Mouse (Mus musculus) forebrain, embryonic 14.5 days (tissue): ENCODE results near the gene Sh2d6. TPM values are rescaled to one million over a fixed set of nuclear protein-coding genes. Genes with fewer than 3 reads are reported as not detected.
"Not testable (repeated sequence)": the region's sequence is repeated elsewhere in the genome, so short reads cannot be mapped to it uniquely, and the experiment has no call there.

Experiments
- ATAC-seq: fragments of 200-750 bp; cut with Nextera tagmentation; 2 replicates; pipeline ENCODE4 v1.8.0; 2017; ENCODE audit warnings: mild to moderate bottlenecking, moderate library complexity
- DNase-seq: peaks from one replicate; pipeline ENCODE4 v3.0.0-alpha.2; 2015; ENCODE audit warnings: low spot score
- H3K27ac ChIP-seq: fragments of 300-500 bp; sonication (generic); 2 replicates; pipeline ENCODE4 v1.5.1; 2014; ENCODE audit warnings: low read depth, mild to moderate bottlenecking, control low read depth, low read length, moderate library complexity
- H3K27me3 ChIP-seq: fragments of 300-500 bp; sonication (generic); replicated peaks from 2 replicates; pipeline ENCODE4 v1.6.1; 2014; ENCODE audit warnings: low read length, control low read depth, mixed read lengths; ENCODE audit not compliant: control insufficient read depth, insufficient read depth
- H3K36me3 ChIP-seq: fragments of 300-500 bp; sonication (generic); 2 replicates; pipeline ENCODE4 v1.6.1; 2014; ENCODE audit warnings: low read length, control low read depth; ENCODE audit not compliant: control insufficient read depth, insufficient read depth
- H3K4me1 ChIP-seq: fragments of 300-500 bp; sonication (generic); 2 replicates; pipeline ENCODE4 v1.6.1; 2014; ENCODE audit warnings: antibody characterized with exemption, low read length, control low read depth; ENCODE audit not compliant: control insufficient read depth, insufficient read depth
- H3K4me2 ChIP-seq: fragments of 300-500 bp; sonication (generic); 2 replicates; pipeline ENCODE4 v1.6.1; 2014; ENCODE audit warnings: mild to moderate bottlenecking, control low read depth, low read length
- H3K4me3 ChIP-seq: fragments of 300-500 bp; sonication (generic); 2 replicates; pipeline ENCODE4 v1.5.1; 2014; ENCODE audit warnings: low read depth, low read length, control low read depth
- H3K9ac ChIP-seq: fragments of 300-500 bp; sonication (generic); 2 replicates; pipeline ENCODE4 v1.6.1; 2014; ENCODE audit warnings: mild to moderate bottlenecking, low read length, control low read depth, moderate library complexity
- H3K9me3 ChIP-seq: fragments of 300-500 bp; sonication (generic); replicated peaks from 2 replicates; pipeline ENCODE4 v1.6.1; 2016; ENCODE audit warnings: low read length, control low read depth, mixed read lengths; ENCODE audit not compliant: control insufficient read depth
- WGBS: fragments of 180-500 bp; shearing (Covaris S2); extraction: QIAGEN DNeasy Blood & Tissue Kit; methylation state at CpG from one replicate; pipeline ENCODE4 v1.1.7; 2014; 5-methylcytosine and 5-hydroxymethylcytosine counted together
- polyA plus RNA-seq: library from polyadenylated mRNA; unstranded; fragments of >200 nt; fragmentation: Nextera tagmentation; extraction: Ambion mirVana; gene quantifications from 2 replicates; pipeline ENCODE4 v1.2.1, GENCODE M21; 2014

Gene Sh2d6
- polyA plus RNA-seq, 1 experiment from 2014 or later = 0.60 TPM

DNA sequence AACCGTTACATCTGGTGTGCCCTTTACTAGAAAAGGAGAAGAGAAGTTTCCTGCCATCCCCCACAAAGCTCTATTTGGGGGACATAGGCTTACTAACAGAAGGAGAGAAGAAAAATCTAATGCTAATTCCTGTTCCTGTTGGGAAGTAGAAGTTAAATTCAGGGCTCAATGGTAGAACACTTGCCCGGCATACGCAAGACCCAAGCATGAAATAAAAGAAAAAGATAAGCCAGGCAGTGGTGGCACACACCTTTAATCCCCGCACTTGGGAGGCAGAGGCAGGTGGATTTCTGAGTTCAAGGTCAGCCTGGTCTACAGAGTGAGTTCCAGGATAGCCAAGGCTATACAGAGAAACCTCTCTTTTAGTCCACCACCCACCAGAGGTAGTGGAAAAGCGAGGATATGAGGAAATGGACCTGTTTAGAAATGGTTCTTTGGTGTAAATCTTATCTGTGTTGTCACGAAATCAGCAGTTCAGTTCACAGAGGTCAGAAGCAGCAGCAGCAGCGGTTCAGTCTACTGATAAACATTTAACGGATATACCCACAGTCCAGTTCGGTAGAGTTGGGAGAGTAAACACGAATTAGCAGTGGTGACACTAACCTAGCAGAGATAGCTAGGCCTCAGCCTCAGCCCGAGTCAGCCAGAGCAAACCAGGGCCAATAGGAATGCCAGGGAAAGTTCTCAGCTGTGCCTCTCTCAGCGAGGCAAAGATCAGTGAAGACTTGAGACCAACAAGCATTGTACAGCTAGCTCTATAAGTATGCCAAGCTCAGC is 41.7 kb downstream of the Sh2d6 start:
- Histone ChIP-seq H3K4me1 (no peaks in the 10 kb centered on the region), H3K4me3 (no peak overlapping the region), H3K27ac (no peak overlapping the region), H3K36me3 (no peaks in the 10 kb centered on the region), H3K9me3 (no peaks in the 10 kb centered on the region), H3K9ac (no peak overlapping the region), H3K4me2 (no peak overlapping the region), H3K27me3 (no peaks in the 10 kb centered on the region)
- ATAC-seq = no peak
- no peak for DNase-seq
- 88% methylated on average over 12 of the region's 12 CpGs for WGBS

DNA sequence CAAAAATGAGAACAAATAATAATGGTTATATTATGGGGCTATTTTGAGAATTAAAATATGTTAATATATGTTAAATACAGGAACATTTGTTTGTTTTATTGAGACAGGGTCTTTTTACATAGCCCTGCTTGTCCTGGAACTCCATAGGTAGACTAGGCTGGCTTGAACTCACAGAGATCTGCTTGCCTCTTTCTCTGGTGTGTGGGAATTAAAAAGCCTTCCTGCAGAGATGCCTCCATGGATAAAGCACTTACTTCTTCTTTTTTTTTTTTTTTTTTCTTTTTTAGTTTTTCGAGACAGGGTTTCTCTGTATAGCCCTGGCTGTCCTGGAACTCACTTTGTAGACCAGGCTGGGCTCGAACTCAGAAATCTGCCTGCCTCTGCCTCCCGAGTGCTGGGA is 42.8 kb downstream of the Sh2d6 start:
- H3K4me3 ChIP-seq, H3K9me3 ChIP-seq, H3K27me3 ChIP-seq, H3K4me2 ChIP-seq, ATAC-seq, H3K36me3 ChIP-seq, H3K27ac ChIP-seq, DNase-seq, H3K4me1 ChIP-seq, H3K9ac ChIP-seq: not testable (repeated sequence)
- 90% methylated on average over 2 of the region's 3 CpGs for WGBS

DNA sequence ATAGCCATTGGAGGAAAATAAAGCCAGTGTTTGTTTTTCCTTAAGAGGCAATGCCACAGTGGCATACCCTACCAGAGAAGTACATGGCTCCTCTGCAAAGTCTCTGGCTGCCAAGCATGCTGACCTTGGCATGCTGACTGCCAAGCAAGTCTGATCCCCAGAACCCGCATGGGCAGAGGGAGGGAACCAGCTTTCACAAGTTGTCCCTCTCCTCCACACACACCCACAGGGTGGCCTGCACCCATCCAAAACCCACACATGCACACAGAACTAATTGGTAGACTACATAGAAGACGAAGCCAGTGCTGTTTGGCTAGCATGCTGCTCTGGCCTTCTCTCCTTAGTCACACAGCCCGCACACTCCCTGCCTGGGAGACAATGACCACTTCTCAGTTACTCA is 43.9 kb downstream of the Sh2d6 start:
- no peaks in the 10 kb centered on the region for H3K27me3 ChIP-seq
- no peak for ATAC-seq
- H3K4me3 ChIP-seq = no peak overlapping the region
- 80% methylated on average over 3 of the region's 3 CpGs for WGBS
- H3K9me3 ChIP-seq = no peaks in the 10 kb centered on the region
- H3K27ac ChIP-seq = no peak overlapping the region
- H3K9ac ChIP-seq = no peak overlapping the region
- H3K4me2 ChIP-seq = no peak overlapping the region
- no peaks in the 10 kb centered on the region for H3K36me3 ChIP-seq
- H3K4me1 ChIP-seq = no peaks in the 10 kb centered on the region
- DNase-seq = no peak

DNA sequence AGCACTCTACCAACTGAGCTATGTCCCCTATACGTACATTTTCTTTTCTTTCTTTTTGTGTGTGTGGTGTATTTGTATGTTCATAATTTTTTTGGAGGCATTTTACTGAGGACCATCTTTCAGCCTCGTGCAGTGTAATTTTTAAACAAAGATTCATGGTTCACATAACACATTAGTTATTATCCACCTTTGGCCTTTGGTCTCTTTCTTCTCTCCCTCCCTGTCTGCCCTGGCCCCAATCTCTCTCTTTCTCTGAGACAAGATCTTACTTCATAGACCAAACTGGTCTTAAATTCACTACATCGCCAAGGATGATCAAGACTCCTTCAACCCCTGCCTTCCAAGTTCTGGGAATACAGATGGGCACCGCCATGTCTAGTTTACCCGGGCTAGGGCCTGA is 44.7 kb downstream of the Sh2d6 start:
- ATAC-seq (no peak), DNase-seq (no peak)
- H3K4me3 ChIP-seq = no peak overlapping the region
- no peaks in the 10 kb centered on the region for H3K9me3 ChIP-seq
- H3K4me1 ChIP-seq = no peaks in the 10 kb centered on the region
- no peak overlapping the region for H3K4me2 ChIP-seq
- 89% methylated on average over 5 of the region's 5 CpGs for WGBS
- H3K36me3 ChIP-seq = no peaks in the 10 kb centered on the region
- no peaks in the 10 kb centered on the region for H3K27me3 ChIP-seq
- no peak overlapping the region for H3K9ac ChIP-seq
- no peak overlapping the region for H3K27ac ChIP-seq

DNA sequence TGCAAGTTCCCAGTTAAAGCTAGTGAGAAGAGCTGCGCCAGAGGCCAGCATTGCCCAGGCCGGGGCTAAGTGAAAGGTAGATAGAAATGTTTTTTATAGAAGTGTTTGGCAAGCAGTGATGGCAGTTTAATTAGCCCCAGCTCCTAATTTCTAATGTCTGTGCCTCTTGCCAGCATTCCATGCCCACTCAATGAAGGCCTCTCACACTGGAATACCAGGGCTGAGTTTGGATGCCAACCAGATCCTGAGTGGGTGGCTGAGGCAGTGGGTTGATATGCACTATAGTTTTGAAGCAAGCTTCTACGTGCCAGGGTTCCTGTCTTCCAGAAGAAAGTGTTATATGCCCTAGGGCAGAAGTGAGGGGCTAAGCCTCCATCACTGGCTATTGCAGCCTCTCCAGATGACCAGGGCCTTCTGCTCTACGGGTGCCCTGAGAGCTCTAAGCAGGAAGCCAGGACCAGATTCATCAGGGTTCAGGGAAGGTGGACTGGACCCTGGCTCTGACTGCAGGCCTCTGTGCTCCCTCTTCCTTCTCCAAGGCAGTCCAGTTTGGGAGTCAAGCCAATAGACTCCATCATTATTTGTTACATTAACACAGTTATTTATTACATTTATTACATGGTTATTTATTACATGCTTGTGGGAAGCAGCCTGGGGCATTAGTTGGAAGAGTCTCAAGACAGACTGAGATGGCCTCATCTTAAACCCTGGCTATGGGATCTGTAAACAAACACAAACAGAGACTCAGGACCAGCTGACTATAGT is 46.1 kb downstream of the Sh2d6 start:
- no peaks in the 10 kb centered on the region for H3K36me3 ChIP-seq
- H3K4me2 ChIP-seq = no peak overlapping the region
- no peak overlapping the region for H3K9ac ChIP-seq
- no peaks in the 10 kb centered on the region for H3K27me3 ChIP-seq
- no peaks in the 10 kb centered on the region for H3K4me1 ChIP-seq
- 74% methylated on average over 4 of the region's 4 CpGs for WGBS
- peak; percentile 8 for DNase-seq
- no peak for ATAC-seq
- no peaks in the 10 kb centered on the region for H3K9me3 ChIP-seq
- no peak overlapping the region for H3K4me3 ChIP-seq
- no peak overlapping the region for H3K27ac ChIP-seq

DNA sequence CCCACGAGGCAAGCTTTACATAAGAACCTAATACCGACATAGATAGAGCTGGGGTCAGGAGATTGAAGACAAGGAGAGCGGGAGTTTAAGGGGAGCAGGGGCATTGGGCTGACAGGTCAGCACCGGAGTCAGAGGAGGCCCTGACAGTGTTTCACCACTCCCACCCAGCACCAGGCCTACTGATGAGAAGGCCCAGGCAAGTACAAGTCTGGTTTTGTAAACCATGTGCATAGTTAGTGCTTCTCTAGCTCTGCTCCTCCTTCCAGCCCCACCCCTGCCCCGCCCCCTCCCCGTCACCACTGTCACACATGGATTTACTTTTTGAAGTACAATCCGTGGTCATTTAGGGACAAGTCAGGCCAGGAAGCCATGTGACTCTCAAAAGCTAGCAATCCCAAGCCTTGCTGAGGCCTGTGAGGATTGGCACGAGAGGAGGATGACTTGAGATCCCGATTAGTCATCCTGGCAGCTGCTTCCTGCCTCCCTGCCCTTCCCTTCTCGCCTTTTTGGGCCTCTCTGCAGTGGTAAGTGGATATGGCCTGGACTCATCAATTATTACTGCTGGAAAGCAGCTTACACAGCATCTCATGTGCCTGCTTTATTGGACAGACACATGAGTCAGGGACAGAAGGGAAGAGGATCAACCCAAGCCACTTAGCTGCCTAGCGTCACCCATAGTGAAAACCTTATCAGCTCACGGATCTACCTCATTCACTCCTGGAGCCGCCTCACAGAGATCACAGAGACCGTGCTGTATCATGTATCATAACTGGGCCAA is 48.1 kb downstream of the Sh2d6 start:
- H3K4me1 ChIP-seq = no peaks in the 10 kb centered on the region
- no peaks in the 10 kb centered on the region for H3K27me3 ChIP-seq
- H3K27ac ChIP-seq = no peak overlapping the region
- ATAC-seq (no peak), DNase-seq (no peak)
- 77% methylated on average over 14 of the region's 14 CpGs for WGBS
- H3K9me3 ChIP-seq = no peaks in the 10 kb centered on the region
- H3K9ac ChIP-seq = no peak overlapping the region
- no peak overlapping the region for H3K4me3 ChIP-seq
- H3K4me2 ChIP-seq = no peak overlapping the region
- H3K36me3 ChIP-seq = no peaks in the 10 kb centered on the region

DNA sequence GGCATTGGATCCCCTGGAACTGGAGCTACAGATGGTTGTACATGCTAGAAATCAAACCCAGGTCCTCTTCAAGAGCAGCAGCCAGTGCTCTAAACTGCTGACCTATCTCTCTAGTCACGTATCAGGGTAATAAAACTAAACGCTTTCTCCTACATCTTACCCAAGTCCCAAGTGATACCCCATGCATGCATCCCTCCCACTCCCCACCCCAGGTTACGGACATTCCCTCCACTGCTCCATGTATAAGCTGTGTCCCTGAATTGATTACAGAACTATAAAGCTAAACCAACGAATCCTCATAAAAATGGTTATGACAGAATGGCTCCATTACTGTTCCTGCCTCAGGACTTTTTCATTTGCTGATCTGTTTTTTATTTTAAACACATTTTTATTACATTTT is 55.3 kb downstream of the Sh2d6 start:
- ATAC-seq (no peak), DNase-seq (no peak)
- WGBS = 90% methylated on average over 4 of the region's 4 CpGs
- Histone ChIP-seq H3K4me3 (no peak overlapping the region), H3K4me2 (no peak overlapping the region), H3K27ac (no peak overlapping the region), H3K36me3 (no peaks in the 10 kb centered on the region), H3K9ac (no peak overlapping the region), H3K27me3 (no peaks in the 10 kb centered on the region), H3K9me3 (no peaks in the 10 kb centered on the region), H3K4me1 (no peaks in the 10 kb centered on the region)

DNA sequence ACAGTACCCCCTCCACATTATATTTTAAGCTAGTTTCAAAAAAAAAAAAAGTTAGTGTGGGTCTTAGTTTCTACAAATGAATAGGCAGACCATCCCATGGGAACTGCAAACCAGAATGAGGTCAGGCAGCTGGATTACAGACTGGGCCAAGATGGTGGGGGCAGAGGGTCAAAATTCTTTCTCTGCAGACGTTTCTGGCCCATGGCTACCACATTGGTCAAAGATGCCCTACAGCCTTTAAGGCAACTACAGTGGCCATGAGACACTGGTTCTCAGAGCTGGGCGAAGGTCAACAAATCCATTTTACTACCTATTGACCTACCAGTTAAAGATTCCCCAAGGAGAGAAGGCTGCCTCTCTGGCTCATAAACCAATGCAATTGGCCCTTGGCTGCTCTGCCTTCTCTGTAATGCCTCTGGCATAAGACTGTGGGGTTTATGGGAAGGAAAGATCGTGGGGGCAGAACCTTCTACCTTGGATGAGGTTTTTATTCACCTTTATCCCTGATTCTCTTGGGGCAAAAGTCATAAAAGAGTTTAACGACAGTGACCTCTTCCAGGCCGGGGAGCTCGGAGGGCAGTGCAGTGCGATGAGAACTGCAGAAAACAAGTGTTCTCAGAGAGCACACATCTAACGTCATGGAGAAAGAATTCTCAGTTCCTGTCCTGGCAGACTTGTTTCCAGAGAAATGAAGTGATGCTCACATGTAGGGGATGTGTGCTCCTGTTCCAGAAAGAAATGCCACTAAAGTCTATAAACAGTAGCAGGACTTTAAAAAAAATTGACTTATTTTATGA is 55.9 kb downstream of the Sh2d6 start:
- 79% methylated on average over 8 of the region's 8 CpGs for WGBS
- H3K4me3 ChIP-seq = no peak overlapping the region
- H3K9me3 ChIP-seq = no peaks in the 10 kb centered on the region
- no peaks in the 10 kb centered on the region for H3K4me1 ChIP-seq
- DNase-seq = no peak
- no peak overlapping the region for H3K27ac ChIP-seq
- H3K4me2 ChIP-seq = no peak overlapping the region
- H3K36me3 ChIP-seq = no peaks in the 10 kb centered on the region
- no peak overlapping the region for H3K9ac ChIP-seq
- H3K27me3 ChIP-seq = no peaks in the 10 kb centered on the region
- ATAC-seq = no peak
